Mouse (Mus musculus): Measurements from ENCODE around the gene Gm3127. TPM values are rescaled to one million over a fixed set of nuclear protein-coding genes. Genes with fewer than 3 reads are reported as not detected.
A peak's percentile ranks its signal among the peaks of the same experiment; 100 is the strongest.
"Not testable (repeated sequence)": the region's sequence is repeated elsewhere in the genome, so short reads cannot be mapped to it uniquely, and the experiment has no call there.

The Gm3127 gene
- polyA plus RNA-seq (2016; fragmentation: Nextera tagmentation; extraction: Ambion mirVana): not detected in 2 replicates

DNA sequence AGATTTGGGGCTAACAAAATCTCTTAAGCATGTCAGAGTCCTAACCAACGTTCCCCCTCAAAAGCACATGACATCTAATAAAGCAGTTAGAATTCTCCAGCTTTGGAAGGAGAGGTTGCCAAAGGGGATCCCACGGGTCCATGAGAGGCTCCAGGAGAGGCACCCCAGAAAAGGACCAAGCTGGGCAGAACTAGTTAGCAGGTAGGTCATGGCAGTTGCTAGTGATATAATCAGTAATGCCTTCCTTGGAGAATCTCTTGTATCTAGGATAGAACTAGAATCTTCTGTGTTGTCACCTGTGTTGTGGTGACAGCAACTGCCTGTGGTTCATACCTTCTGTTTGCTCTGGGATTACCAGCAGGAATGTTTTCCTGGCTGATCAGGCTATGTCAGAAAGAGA lies at the start of gene Gm3127:
Gene Gm3127 (plus strand): TSS at position 301 of the 400 bp plus-strand sequence.
- WGBS: 71% methylated on average over 1 of the region's 2 CpGs
- not testable (repeated sequence) for H3K4me3 ChIP-seq; DNase-seq (ENCODE audit: low spot score); H3K9me3 ChIP-seq; H3K27me3 ChIP-seq (replicated peaks; ENCODE audit: low read depth, poor library complexity, severe bottlenecking); H3K27ac ChIP-seq (replicated peaks); H3K36me3 ChIP-seq (replicated peaks); H3K4me1 ChIP-seq

DNA sequence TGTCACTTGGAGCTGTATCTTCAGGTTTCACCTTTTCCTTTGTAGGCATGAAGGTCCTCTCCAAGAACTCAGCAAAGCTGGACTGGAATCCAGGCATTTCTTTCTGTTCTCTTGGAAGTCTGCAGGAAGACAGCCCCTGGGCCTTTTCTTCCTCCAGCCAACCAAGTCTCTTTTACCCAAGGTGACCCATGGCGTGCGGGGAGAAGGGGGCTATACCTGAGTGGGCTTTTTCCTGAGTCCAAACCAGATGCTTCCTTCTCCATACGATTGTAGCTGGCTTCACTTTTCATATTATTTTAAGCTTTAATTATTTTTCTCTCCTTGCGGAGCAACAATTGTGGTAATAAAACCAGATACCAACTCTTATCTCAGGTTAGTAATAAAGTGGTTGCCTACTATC lies 23.2 kb upstream of the Gm3127 start:
- DNase-seq (ENCODE audit: low spot score); H3K4me1 ChIP-seq; H3K27ac ChIP-seq (replicated peaks); H3K36me3 ChIP-seq (replicated peaks); H3K27me3 ChIP-seq (replicated peaks; ENCODE audit: low read depth, poor library complexity, severe bottlenecking); H3K4me3 ChIP-seq; H3K9me3 ChIP-seq: not testable (repeated sequence)
- WGBS: 91% methylated on average over 4 of the region's 4 CpGs

DNA sequence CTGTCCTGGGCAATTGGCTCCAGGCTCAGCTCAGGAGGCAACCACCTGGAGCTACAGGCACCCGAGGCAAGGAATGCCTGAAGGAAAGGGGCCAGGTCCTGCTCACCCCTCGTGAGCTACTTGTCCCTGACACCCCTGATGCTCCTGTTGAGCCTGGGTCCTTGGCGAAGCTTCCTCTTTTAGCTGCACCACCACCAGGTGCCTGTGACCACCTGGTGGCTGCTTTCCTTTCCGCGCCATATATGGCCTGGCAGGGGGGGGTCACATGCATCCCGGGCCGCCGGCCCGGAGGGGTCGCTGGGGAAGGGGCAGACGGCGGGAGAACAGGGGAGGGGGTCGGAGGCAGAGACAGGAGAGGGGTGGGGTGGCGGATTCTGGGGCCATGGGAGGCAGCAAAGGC lies 17.2 kb downstream of the Gm3127 start:
- peak overlapping the region; percentile 72 for H3K27ac ChIP-seq (replicated peaks)
- not testable (repeated sequence) for H3K27me3 ChIP-seq (replicated peaks; ENCODE audit: low read depth, poor library complexity, severe bottlenecking); H3K4me1 ChIP-seq; H3K9me3 ChIP-seq; H3K36me3 ChIP-seq (replicated peaks)
- peak; percentile 20 for DNase-seq (ENCODE audit: low spot score)
- WGBS: 16% methylated on average over 14 of the region's 14 CpGs
- H3K4me3 ChIP-seq: peak overlapping the region; percentile 54

GRCm38 (mm10) chr14:4182491-4183210 lies 17.8 kb downstream of the Gm3127 start, which contains the start of gene Gm2974:
Gm2974 (plus strand) TSS chr14:4182576.
- H3K36me3 ChIP-seq (replicated peaks); H3K27me3 ChIP-seq (replicated peaks; ENCODE audit: low read depth, poor library complexity, severe bottlenecking); H3K4me1 ChIP-seq; H3K9me3 ChIP-seq: not testable (repeated sequence)
- 11% methylated on average over 42 of the region's 59 CpGs for WGBS
- H3K4me3 ChIP-seq: peak within 1 kb of the TSS; percentile 54
- DNase-seq (ENCODE audit: low spot score): peak; percentile 15
- H3K27ac ChIP-seq (replicated peaks): peak within 1 kb of the TSS; percentile 72

DNA sequence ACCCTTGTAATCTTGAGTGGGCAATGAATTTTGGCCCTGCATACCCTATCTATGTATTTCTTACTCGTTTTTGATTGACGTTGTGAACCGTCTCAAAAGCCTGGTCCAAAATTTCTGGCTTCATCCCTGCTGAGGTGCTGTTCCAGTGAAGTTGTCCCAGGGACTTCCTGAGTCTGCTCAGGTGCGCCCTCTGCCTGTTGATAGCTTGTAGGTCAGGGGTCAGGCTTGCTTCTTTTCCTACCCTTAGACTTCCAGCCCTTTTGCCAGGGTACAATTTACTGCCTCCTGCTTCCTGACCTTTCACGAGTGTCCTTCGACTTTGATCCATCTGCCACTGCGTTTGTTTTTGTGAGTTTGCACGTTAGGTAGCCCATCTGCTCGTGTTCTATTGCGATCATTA lies 18.5 kb downstream of the Gm3127 start:
- not testable (repeated sequence) for H3K27ac ChIP-seq (replicated peaks); H3K4me3 ChIP-seq; H3K4me1 ChIP-seq; H3K36me3 ChIP-seq (replicated peaks); H3K27me3 ChIP-seq (replicated peaks; ENCODE audit: low read depth, poor library complexity, severe bottlenecking); DNase-seq (ENCODE audit: low spot score); H3K9me3 ChIP-seq
- 37% methylated on average over 7 of the region's 10 CpGs for WGBS

Other genes starting within 250 kb of the Gm3127 start
- gene Gm3029, start 233.3 kb upstream of the Gm3127 start, polyA plus RNA-seq (2016; fragmentation: Nextera tagmentation; extraction: Ambion mirVana): not detected in 2 replicates
- 0.21 and 0.24 TPM in 2 replicates for gene Gm3095, start 201.5 kb upstream of the Gm3127 start, polyA plus RNA-seq (2016; fragmentation: Nextera tagmentation; extraction: Ambion mirVana)
- not detected in 2 replicates for gene Gm3099, start 166.6 kb upstream of the Gm3127 start, polyA plus RNA-seq (2016; fragmentation: Nextera tagmentation; extraction: Ambion mirVana)
- 0.61 and 1.1 TPM in 2 replicates for gene Gm5796, start 141.1 kb upstream of the Gm3127 start, polyA plus RNA-seq (2016; fragmentation: Nextera tagmentation; extraction: Ambion mirVana)
- not detected in 2 replicates for gene Gm3115, start 80.9 kb upstream of the Gm3127 start, polyA plus RNA-seq (2016; fragmentation: Nextera tagmentation; extraction: Ambion mirVana)
- gene Gm8108, start 54.5 kb upstream of the Gm3127 start, polyA plus RNA-seq (2016; fragmentation: Nextera tagmentation; extraction: Ambion mirVana): 0.20 and 0.57 TPM in 2 replicates
- gene Gm2974, start 17.5 kb downstream of the Gm3127 start, polyA plus RNA-seq (2016; fragmentation: Nextera tagmentation; extraction: Ambion mirVana): 1.1 and 1.5 TPM in 2 replicates
- gene Gm3138, start 84.6 kb downstream of the Gm3127 start, polyA plus RNA-seq (2016; fragmentation: Nextera tagmentation; extraction: Ambion mirVana): not detected in 2 replicates
- gene Gm3149, start 152.3 kb downstream of the Gm3127 start, polyA plus RNA-seq (2016; fragmentation: Nextera tagmentation; extraction: Ambion mirVana): not detected in 2 replicates
- gene 2610042L04Rik, start 169.7 kb downstream of the Gm3127 start, polyA plus RNA-seq (2016; fragmentation: Nextera tagmentation; extraction: Ambion mirVana): 0.40 and 0.77 TPM in 2 replicates
- gene Gm3159, start 232.5 kb downstream of the Gm3127 start, polyA plus RNA-seq (2016; fragmentation: Nextera tagmentation; extraction: Ambion mirVana): not detected in 2 replicates